Comparison of ENCODE assay signal across 7 mouse cellular contexts in the genomic region with DNA sequence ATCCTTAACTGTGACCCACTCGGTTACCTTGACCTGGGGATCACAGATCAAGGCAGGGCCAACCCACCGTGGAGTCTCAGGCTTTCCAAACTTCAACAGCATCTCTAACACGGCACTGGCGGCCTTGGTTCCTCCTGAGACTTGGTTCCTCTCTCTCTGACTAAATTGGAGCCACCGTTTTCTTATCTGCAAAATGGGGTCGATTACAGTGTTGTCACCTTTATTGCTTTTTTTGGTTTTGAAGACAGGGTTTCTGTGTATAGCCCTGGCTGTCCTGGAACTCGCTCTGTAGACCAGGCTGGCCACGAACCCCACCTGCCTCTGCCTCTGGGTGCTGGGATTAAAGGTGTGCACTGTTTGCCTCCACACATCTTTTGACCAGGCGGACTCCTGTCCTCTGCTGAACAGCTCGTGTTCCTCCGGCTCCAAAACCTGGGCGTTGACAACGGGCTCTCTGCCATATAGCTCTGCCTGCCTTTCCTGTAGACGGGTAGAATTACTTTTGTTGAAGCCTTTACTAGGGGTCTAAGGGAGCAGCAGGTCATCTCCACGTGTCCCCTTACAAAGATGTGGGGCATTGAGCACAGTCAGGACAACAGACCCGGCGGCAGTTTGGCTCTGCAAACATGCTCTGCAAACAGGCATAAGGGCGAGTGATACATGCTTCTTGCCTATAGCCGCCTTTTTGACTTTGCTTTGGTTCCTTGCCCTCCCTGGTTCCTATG. TPM values are rescaled to one million over a fixed set of nuclear protein-coding genes. Genes with fewer than 3 reads are reported as not detected.
A peak's percentile ranks its signal among the peaks of the same experiment; 100 is the strongest.
DNase-seq lines count a peak whose midpoint lies in the region; ATAC-seq and TF ChIP-seq lines count a peak whose summit lies in the region.

No protein-coding gene starts in this region.

- TF ChIP-seq CTCF in kidney, postnatal 0 days (IDR thresholded peaks at IDR 0.05; ENCODE audit: low read depth): no peak

- 18% methylated on average over 19 of the region's 19 CpGs for WGBS in forebrain, embryonic 12.5 days
- 15% methylated on average over 19 of the region's 19 CpGs for WGBS in kidney, postnatal 0 days
- 16% methylated on average over 19 of the region's 19 CpGs for WGBS in midbrain, embryonic 12.5 days

- H3K9me3 ChIP-seq in forebrain, embryonic 12.5 days: no peaks in the 10 kb centered on the region
- no peaks in the 10 kb centered on the region for H3K9me3 ChIP-seq in kidney, postnatal 0 days (replicated peaks; ENCODE audit: low read length)
- no peaks in the 10 kb centered on the region for H3K9me3 ChIP-seq in midbrain, embryonic 12.5 days

- H3K27me3 ChIP-seq in forebrain, embryonic 12.5 days: no peaks in the 10 kb centered on the region
- H3K27me3 ChIP-seq in kidney, postnatal 0 days (ENCODE audit: insufficient read depth, low read length): no peaks in the 10 kb centered on the region
- no peaks in the 10 kb centered on the region for H3K27me3 ChIP-seq in midbrain, embryonic 12.5 days

- no peak for ATAC-seq in forebrain, embryonic 12.5 days (ENCODE audit: low FRiP score)
- ATAC-seq in kidney, postnatal 0 days (replicated peaks; ENCODE audit: low FRiP score, low read depth): no peak
- ATAC-seq in midbrain, embryonic 12.5 days (ENCODE audit: low FRiP score, low read depth): no peak

- no peaks in the 10 kb centered on the region for H3K36me3 ChIP-seq in forebrain, embryonic 12.5 days (replicated peaks)
- no peaks in the 10 kb centered on the region for H3K36me3 ChIP-seq in kidney, postnatal 0 days (ENCODE audit: insufficient read depth, low read length)
- H3K36me3 ChIP-seq in midbrain, embryonic 12.5 days: no peaks in the 10 kb centered on the region

- H3K4me2 ChIP-seq in forebrain, embryonic 12.5 days: peak overlapping the region; percentile 69
- peak overlapping the region; percentile 58 for H3K4me2 ChIP-seq in kidney, postnatal 0 days (ENCODE audit: low read length)
- peak overlapping the region; percentile 60 for H3K4me2 ChIP-seq in midbrain, embryonic 12.5 days (replicated peaks)

- peak overlapping the region; percentile 97 for H3K27ac ChIP-seq in forebrain, embryonic 12.5 days
- H3K27ac ChIP-seq in kidney, postnatal 0 days: peak overlapping the region; percentile 91
- H3K27ac ChIP-seq in midbrain, embryonic 12.5 days (replicated peaks): peak overlapping the region; percentile 94

- DNase-seq in 3134 (ENCODE audit: extremely low read depth, insufficient read length, low spot score): peak; percentile 55
- DNase-seq in 416B (ENCODE audit: low read depth): peak; percentile 58
- no peak for DNase-seq in kidney, postnatal 0 days (ENCODE audit: low spot score)
- DNase-seq in urinary bladder, adult 2 months (ENCODE audit: low spot score): no peak
- no peak for DNase-seq in frontal cortex, adult 2 months (ENCODE audit: extremely low spot score in 1 of 2, low spot score in 1 of 2)

- peak overlapping the region; percentile 43 for H3K4me3 ChIP-seq in forebrain, embryonic 12.5 days (replicated peaks)
- peak overlapping the region; percentile 30 for H3K4me3 ChIP-seq in kidney, postnatal 0 days (replicated peaks; ENCODE audit: low read depth, low read length)
- H3K4me3 ChIP-seq in midbrain, embryonic 12.5 days: peak overlapping the region; percentile 44

- peaks cover 65% of the 10 kb centered on the region for H3K4me1 ChIP-seq in forebrain, embryonic 12.5 days
- peaks cover 40% of the 10 kb centered on the region for H3K4me1 ChIP-seq in kidney, postnatal 0 days (replicated peaks; ENCODE audit: insufficient read depth, low read length)
- H3K4me1 ChIP-seq in midbrain, embryonic 12.5 days: peaks cover 59% of the 10 kb centered on the region

- H3K9ac ChIP-seq in forebrain, embryonic 12.5 days: peak overlapping the region; percentile 72
- H3K9ac ChIP-seq in kidney, postnatal 0 days (ENCODE audit: low read depth, low read length): peak overlapping the region; percentile 55
- peak overlapping the region; percentile 68 for H3K9ac ChIP-seq in midbrain, embryonic 12.5 days (replicated peaks)

RNA-seq across cellular contexts. Expression of a gene that starts 21.7 kb away (rescaled TPM):
- 3,257 and 3,328 TPM in 2 replicates for polyA plus RNA-seq in forebrain, embryonic 12.5 days (2016; fragmentation: Nextera tagmentation; extraction: Ambion mirVana)
- polyA plus RNA-seq in kidney, postnatal 0 days (2015; fragmentation: Nextera tagmentation; extraction: Ambion mirVana): 2,429 and 2,697 TPM in 2 replicates
- 2,626 and 2,824 TPM in 2 replicates for polyA plus RNA-seq in midbrain, embryonic 12.5 days (2016; fragmentation: Nextera tagmentation; extraction: Ambion mirVana)
- 836 and 1,054 TPM in 2 replicates for polyA plus RNA-seq in urinary bladder, adult 2 months (2012; rRNA removed)
- 707 and 751 TPM in 2 replicates for polyA plus RNA-seq in frontal cortex, adult 2 months (2012; rRNA removed)

Comparison
In these comparisons a context has a peak if more than half of its experiments do, and no peak if none do; other contexts are left out.
1. DNase-seq: peak in 3134 (single experiment) and 416B (single experiment); none in kidney, postnatal 0 days (single experiment), urinary bladder, adult 2 months (single experiment) and frontal cortex, adult 2 months (0 of 2).
2. Peak in every context shown above with its lines, with median percentiles within 50 percentile points of each other: H3K27ac ChIP-seq, H3K4me2 ChIP-seq, H3K4me3 ChIP-seq and H3K9ac ChIP-seq.